Mouse (Mus musculus) yolk sac, embryonic 10.5 days (tissue): ENCODE measurements at regions not wholly inside any gene's neighbourhood (a gene's known extent, or its start where the extent isn't known, plus 50 kb on each side); places are given as distances from the start of the nearest gene placed in this dataset.

Experiments used
- DNase-seq: peaks from one replicate; pipeline ENCODE4 v3.0.0-alpha.2; 2017; ENCODE audit warnings: low spot score

- DNase-seq = no peak
These were observed 52.4 kb upstream of the Adcy1 start for GRCm38 (mm10) chr11:7010858-7011257.

GRCm38 (mm10) chr11:6999329-6999728 lies 64.0 kb upstream of the Adcy1 start:
- no peak for DNase-seq

GRCm38 (mm10) chr11:6998810-6999209 lies 64.5 kb upstream of the Adcy1 start:
- no peak for DNase-seq

GRCm38 (mm10) chr11:6997508-6997907 lies 65.8 kb upstream of the Adcy1 start:
- DNase-seq = no peak

DNA sequence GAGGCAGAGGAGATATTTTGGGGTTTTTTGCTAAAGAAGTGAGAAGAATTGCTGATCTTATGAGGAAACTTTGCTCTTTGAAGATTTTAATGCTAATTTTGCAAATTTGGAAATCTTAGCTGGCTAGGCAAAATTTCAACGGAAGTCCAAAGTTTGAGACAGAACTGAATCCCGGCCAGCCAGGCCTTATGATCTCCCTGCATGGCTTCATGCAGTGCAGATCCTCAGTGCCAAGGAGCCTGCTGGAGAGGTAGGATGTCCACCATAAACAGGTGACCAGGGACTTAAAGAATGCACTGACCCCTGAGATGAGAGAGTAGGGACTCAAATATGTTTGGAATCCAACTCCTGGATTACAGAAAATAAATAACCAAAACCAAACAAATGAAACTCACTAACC lies 69.6 kb upstream of the Adcy1 start:
- no peak for DNase-seq

DNA sequence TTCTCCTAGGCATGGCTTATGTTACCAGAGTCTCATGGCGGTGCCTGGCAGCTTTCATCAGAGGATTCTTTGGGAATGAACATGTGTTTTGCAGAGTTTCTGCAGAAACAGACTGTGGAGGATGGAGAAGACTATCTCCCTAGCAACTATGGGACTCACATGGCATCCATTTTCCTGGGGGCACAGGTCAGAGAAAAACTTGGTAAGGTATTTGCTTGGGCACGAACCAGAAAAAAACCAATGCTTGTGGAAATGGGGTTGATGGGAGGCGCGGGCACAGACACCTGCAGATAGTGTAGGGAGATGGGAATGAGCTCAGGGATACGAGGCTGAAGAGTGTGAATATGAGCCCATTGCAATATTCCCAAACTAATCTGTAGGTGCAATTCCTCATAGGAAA lies 71.7 kb upstream of the Adcy1 start:
- DNase-seq = no peak

DNA sequence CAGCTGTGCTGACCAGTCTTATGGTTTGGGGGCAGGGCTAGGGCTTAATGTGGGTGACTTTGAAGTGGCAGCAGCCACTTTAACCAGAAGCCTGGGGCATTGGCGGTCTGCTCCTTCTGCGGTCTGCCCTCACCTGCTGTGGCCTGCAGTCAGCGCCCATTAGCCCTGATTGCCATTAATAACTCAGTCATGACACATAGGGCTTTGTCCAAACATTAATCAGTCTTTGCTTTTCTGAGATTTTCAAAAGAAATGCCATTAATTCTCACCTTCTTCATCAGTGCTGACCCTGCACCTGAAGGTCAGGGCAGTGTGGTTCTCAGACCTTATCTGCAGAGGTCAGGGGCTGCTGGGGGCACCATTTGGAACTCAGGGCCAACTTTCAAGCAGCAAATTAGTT lies 72.6 kb upstream of the Adcy1 start:
- no peak for DNase-seq

- DNase-seq = no peak
These were observed 74.1 kb upstream of the Adcy1 start for GRCm38 (mm10) chr11:6988884-6989824.

DNA sequence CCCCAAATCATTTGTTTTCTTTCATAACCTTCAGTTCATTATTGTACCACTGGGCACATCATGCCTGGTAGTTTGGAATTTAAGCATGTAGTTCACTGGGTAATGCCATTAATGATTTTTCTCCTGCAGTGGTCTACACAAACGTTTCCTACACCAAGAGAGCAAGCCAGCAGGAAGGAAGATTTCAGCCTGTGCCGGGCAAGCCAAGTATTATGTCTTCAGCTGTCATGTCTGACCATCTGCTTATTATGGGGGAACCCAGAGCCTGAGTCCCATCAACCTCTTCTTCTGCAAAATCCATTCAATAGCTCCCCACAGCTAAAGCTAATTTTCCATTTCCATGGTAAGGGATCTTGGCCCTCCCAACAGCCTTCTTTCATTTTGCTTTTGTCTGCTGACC lies 75.3 kb upstream of the Adcy1 start:
- no peak for DNase-seq

DNA sequence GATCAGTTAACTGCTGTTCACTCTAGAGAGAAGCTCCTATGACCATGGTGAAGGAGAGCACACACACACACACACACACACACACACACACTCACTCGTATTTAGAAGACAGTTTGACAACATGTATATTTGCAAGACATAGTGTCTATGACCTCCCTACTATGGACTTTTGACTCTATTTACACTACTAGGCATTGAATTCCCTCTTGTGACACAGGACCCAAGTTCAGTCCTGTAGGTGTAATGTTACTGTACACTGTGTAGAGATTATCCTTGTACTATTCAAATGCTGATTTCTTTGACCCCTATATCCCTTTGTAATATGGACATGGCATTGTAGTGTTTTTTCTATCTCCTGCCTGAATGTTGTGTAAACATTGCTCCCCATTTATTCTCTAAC lies 76.2 kb upstream of the Adcy1 start:
- no peak for DNase-seq

DNA sequence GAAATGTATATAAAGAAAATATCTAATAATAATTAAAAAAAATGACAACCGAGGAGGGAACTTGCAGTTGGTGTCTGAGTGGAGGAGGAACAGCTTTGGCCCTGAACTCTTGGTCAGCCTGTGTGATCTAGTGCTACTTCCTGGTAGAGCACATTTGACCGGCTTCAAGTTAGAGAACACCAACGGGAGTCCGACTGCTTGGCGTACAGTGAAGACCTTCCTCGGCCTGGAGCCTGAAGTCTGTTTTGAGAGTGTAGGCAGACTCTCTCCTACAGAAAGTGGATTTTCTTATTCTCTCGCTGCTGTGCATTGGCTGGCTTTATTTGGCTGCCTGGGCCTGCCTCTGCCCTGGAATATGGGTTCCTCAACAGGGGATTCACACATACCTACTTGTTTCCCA lies 81.2 kb upstream of the Adcy1 start:
- no peak for DNase-seq

DNA sequence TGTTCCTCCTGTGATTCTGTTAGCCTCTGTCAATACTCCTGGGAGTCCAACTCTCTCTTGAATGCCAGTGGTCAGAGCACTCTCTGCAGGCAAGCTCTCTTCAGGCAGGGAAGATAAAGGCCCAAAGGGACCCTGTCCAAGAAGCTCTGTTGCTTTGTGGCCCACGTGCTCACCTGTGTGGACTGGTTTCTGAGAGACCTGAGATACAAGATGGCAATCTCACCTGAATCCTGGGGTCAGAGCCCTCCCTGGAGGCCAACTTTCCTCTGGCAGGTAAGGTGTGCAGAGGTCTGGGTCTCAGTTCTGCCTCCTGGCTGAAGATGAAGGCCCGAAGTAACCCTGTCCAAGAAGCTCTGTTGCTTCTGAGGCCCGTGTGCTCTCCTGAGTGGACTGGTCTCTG lies 83.6 kb upstream of the Adcy1 start:
- DNase-seq = no peak

GRCm38 (mm10) chr11:6969196-6969595 lies 94.1 kb upstream of the Adcy1 start:
- DNase-seq = no peak

DNA sequence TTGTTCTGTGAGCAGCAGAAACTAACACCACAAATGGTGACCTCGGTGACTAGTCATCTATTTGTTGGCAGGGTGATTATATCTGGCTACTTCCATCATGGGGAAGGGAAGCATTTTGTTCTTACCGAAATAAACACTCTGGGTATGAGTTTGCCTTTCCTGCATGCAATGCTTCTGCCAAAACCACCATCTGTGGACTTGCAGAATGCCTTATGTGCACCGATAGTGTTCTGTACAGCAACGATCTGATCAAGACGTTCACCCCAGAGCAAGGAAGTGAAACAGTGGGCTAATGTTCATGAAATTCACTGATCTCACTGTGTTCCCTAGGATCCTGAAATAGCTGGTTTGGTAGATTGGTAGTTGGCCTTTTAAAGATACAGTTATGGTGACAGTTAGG lies 96.3 kb upstream of the Adcy1 start:
- DNase-seq = no peak

DNA sequence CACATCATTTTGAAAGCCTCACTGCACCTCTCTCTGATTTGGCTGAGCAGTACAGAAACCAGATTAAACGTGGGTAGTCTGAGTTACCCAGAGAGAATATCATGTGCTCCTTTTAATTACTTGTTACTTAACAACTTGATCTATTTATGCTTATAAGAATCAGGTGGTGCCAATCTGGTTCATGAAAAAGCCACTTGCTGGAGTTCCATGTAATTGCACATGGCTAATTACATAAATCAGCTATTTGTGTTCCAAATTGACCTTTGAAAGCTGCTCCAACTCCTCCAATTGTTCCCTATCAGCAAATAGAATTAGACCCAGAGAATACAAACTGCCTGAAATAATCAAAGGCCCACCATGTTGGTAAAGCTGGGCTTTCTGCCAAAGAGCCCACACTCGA lies 98.8 kb upstream of the Adcy1 start:
- no peak for DNase-seq

DNA sequence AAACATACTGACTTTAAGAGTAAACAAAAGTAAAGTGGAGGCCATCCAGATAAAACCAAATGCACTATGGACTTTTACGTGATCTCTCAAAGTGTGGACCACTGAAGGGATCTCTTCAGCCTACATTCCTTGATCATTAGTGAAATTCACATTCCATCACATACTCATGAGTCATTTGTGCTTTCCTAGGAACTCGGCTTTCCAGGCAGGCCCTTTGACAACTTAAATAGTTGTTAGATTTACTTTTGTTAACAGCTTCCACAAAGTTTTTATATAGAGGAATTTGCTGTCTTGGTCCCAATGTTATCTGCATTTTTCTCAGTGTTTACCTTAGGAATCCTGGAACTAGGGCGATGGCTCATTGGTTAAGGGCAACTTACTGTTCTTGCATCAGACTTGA lies 99.7 kb upstream of the Adcy1 start:
- no peak for DNase-seq

DNA sequence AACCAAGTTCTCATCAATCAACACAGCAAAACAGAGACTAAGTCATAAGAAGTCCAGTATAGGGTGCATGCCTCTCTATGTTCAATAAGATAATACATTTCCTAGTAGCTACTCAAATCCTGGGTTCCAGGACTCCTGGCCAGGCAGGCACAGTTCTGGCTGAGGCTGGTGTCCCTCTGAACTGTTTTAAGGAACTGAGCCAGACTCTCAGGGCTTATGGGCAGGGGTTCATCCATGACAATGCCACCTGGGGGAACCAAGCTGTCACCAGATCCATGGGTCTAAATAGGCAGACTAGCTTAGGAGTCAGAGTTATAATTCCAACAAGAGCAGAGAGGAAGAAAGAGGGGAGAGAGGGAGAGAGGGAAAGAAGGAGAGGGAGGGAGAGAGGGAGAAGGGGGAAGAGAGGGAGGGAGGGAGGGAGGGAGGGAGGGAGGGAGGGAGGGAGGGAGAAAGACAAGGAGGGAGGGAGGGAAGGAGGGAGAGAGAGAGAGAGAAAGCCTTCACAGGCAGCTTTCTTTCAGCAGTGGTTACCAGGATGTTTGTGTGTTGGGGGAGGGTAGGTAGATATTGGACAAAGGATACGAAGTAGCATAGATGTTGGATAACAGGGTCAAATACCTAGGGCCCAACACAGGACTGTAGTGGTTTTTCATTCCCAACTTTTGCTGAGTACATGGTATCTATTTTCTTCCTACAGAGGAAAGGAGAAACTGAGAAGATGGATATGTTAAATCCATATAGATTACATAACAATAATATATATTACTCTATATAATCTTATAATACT lies 100.3 kb upstream of the Adcy1 start:
- DNase-seq = no peak

DNA sequence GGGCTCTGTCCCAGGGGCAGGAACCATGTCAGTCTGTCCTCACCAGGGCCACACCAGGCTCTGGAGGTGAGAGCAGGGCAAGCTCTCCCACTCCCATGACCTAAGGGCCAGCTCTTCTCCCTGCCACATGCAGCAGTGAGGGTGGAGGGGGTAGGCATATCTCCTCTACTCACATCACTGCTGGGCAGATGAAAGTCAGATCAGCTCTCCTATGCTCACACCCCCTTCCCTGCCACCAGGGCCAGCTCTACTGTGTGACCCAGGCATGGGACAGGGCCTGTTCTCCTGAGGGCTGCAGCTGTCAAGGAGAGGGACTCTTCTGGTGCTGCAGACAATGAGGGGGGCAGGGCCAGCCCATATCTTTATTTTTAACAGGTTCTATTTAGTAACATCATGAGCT lies 101.0 kb upstream of the Adcy1 start:
- no peak for DNase-seq

DNA sequence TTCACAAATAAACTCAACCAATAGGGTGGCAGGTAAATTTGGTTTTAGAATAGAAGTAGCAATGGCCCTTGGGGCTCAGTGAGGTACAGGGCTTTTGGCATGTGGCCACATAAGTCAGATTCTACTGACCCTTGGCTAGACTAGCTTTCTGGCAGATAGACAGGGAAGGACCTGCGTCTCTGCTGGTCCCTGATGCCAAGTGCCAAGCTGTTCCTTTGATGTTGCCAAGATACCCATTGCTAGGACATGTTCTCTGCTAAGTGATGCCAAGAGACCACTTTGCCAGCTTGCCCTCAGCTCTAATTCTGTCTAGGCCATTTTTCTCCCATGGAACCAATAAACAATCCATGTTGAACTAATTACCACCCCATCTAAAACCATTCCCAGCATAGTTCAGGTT lies 110.5 kb upstream of the Adcy1 start:
- no peak for DNase-seq

- DNase-seq = no peak
These were observed 111.9 kb upstream of the Adcy1 start for GRCm38 (mm10) chr11:6951361-6951760.

DNA sequence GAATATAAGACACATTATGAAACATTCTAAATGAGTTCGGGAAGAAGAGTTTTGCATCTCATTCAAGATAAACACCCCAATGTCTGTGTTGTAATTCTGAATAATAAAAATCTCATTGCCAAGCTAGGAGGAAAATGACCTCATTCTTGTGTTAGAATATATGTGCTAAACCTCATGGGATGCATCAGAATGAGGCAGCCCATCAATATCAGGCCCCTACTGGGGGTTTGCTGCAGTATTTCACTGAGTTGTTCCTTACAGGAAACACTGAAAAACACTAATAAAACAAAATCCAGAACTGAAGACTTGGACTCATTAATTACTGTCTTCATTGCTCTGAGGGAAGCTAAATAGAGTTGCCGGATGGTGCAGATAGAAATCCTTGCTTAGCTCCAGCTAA lies 111.6 kb upstream of the Gm11983 start:
- no peak for DNase-seq

DNA sequence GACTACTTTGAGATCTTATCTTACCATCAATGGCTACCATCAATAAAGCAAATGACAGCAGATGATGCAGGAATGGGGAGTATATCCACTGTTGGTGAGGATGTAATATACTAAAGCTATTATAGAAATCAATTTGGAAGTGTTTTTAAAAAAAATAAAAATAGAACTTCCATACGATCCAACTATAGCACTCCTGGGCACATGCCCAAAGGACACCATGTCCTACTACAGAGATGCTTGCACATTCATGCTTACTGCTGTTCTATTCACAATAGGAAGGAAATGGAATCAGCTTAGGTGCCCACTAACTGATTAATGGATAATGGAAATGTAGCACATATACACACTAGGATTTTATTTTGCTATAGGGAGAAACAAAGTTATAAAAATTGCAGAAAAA lies 96.7 kb upstream of the Gm11983 start:
- no peak for DNase-seq

DNA sequence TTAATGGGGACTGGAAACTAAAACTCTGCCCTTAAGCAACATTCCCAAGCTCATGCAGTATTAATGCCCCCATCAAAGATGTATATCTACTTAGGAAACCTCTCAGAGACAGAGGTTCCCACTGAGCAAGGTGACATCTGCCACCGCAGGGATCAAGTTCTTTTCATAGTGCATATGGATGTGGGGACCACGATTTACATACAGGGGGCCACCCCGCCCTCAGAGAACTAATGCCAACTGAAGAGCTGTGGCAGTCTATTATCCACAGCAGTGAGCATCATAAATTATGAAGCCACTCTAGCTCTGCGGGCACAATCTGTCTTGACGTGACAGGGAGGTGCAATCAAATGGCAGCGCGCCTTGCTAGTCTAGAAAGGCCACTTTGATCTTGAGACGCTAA lies 88.6 kb upstream of the Gm11983 start:
- DNase-seq = no peak
